Mouse (Mus musculus): Measurements from ENCODE around the gene Chn2. TPM values are rescaled to one million over a fixed set of nuclear protein-coding genes. Genes with fewer than 3 reads are reported as not detected.

Gene Chn2
- polyA plus RNA-seq, 1 experiment from 2014 or later: 32.5 TPM

- 80% methylated on average over 10 of the region's 10 CpGs for WGBS
- H3K27me3 ChIP-seq: no peaks in the 10 kb centered on the region
- no peak for ATAC-seq (ENCODE audit: low FRiP score, low read depth)
- no peak overlapping the region for H3K4me2 ChIP-seq
- H3K9me3 ChIP-seq: no peaks in the 10 kb centered on the region
- no peaks in the 10 kb centered on the region for H3K36me3 ChIP-seq
- H3K4me3 ChIP-seq: no peak overlapping the region
- no peak overlapping the region for H3K27ac ChIP-seq (replicated peaks)
- H3K4me1 ChIP-seq (replicated peaks): no peaks in the 10 kb centered on the region
- no peak overlapping the region for H3K9ac ChIP-seq
Observed at GRCm38 (mm10) chr6:54289774-54290500, 250.6 kb downstream of the Chn2 start.

- ATAC-seq (ENCODE audit: low FRiP score, low read depth): no peak
- Histone ChIP-seq H3K4me1 (replicated peaks) (no peaks in the 10 kb centered on the region), H3K4me2 (no peak overlapping the region), H3K27ac (replicated peaks) (no peak overlapping the region), H3K4me3 (no peak overlapping the region), H3K27me3 (no peaks in the 10 kb centered on the region), H3K9me3 (no peaks in the 10 kb centered on the region), H3K36me3 (0 out of 2 replicates have a peak, but pooled peaks cover 7% of the 10 kb centered on the region), H3K9ac (no peak overlapping the region)
- 85% methylated on average over 2 of the region's 2 CpGs for WGBS
Observed at GRCm38 (mm10) chr6:54297231-54297630, 257.9 kb downstream of the Chn2 start.

DNA sequence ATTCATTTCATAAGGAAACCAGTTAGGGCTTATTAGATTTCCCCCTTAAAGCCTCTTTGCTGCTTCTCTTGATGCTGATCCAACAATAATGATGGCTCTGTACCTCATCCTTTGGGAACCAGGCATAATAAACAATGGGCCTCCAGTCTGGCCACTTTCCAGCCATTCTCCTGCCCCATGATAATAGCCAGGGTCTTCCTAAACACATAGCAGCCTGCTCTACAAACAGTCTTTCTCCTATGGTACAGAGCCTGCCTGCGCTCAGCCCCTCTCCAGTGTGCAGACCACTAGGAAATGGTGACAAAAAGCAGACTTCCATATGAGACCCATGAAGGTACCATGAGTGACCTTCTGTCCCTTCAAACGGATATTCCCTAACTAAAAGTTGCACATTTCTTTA, 260.1 kb downstream of the Chn2 start:
- no peak overlapping the region for H3K9ac ChIP-seq
- H3K36me3 ChIP-seq: 0 out of 2 replicates have a peak, but pooled peaks cover 7% of the 10 kb centered on the region
- no peak overlapping the region for H3K4me3 ChIP-seq
- 79% methylated on average over 2 of the region's 2 CpGs for WGBS
- no peaks in the 10 kb centered on the region for H3K27me3 ChIP-seq
- no peak for ATAC-seq (ENCODE audit: low FRiP score, low read depth)
- H3K9me3 ChIP-seq: no peaks in the 10 kb centered on the region
- no peaks in the 10 kb centered on the region for H3K4me1 ChIP-seq (replicated peaks)
- no peak overlapping the region for H3K27ac ChIP-seq (replicated peaks)
- H3K4me2 ChIP-seq: no peak overlapping the region

DNA sequence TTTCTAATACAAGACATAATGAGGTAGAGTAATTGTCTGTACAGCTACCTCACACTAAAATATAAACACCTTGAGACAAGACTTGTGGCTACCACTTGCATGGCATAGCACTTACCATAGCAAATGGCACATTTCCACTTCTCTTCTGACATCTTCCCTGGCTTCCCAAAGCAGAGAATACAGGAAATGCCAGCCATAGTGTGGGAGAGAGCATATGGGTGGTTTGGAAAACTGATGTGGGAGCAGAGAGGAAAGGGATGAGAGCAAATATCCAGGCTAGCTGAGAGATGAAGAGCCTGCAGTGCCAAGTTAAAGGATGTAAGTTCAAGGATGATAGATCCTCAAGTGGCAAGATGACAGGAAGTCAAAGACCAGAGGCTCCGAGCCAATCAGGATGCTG, 266.4 kb downstream of the Chn2 start:
- Histone ChIP-seq H3K4me1 (replicated peaks) (no peaks in the 10 kb centered on the region), H3K36me3 (no peaks in the 10 kb centered on the region), H3K9ac (no peak overlapping the region), H3K9me3 (no peaks in the 10 kb centered on the region), H3K4me3 (no peak overlapping the region), H3K27ac (replicated peaks) (no peak overlapping the region), H3K27me3 (no peaks in the 10 kb centered on the region), H3K4me2 (no peak overlapping the region)
- 88% methylated on average over 1 of the region's 1 CpGs for WGBS
- no peak for ATAC-seq (ENCODE audit: low FRiP score, low read depth)

DNA sequence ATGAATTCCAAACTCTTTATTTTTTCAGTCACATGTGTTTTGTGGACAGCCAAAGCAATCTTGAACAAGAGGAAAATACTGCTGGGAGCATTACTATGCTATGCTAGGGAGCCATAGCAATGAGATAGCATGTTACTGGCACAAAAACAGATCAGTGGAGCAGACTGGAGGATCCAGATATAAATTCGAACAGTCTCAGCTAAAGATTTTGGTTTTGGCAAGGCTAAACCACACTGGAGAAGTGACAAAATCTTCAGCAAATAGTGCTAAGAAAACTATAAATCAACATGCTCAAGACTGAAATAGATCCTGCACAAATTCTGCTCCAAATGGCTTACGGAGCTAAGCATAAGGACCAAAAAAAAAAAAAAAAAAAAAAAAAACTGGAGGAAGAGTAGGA, 273.7 kb downstream of the Chn2 start:
- H3K36me3 ChIP-seq: no peaks in the 10 kb centered on the region
- H3K9me3 ChIP-seq: no peaks in the 10 kb centered on the region
- 95% methylated on average over 2 of the region's 2 CpGs for WGBS
- no peak for ATAC-seq (ENCODE audit: low FRiP score, low read depth)
- H3K27me3 ChIP-seq: no peaks in the 10 kb centered on the region
- H3K9ac ChIP-seq: no peak overlapping the region
- H3K4me2 ChIP-seq: no peak overlapping the region
- H3K27ac ChIP-seq (replicated peaks): no peak overlapping the region
- no peaks in the 10 kb centered on the region for H3K4me1 ChIP-seq (replicated peaks)
- no peak overlapping the region for H3K4me3 ChIP-seq

GRCm38 (mm10) chr6:54318618-54319017, 279.3 kb downstream of the Chn2 start:
- H3K4me3 ChIP-seq: no peak overlapping the region
- 78% methylated on average over 9 of the region's 9 CpGs for WGBS
- H3K9me3 ChIP-seq: no peaks in the 10 kb centered on the region
- no peak overlapping the region for H3K4me2 ChIP-seq
- no peak for ATAC-seq (ENCODE audit: low FRiP score, low read depth)
- H3K36me3 ChIP-seq: no peaks in the 10 kb centered on the region
- 0 out of 2 replicates have a peak, but pooled peaks cover 3% of the 10 kb centered on the region for H3K27me3 ChIP-seq
- H3K4me1 ChIP-seq (replicated peaks): no peaks in the 10 kb centered on the region
- H3K27ac ChIP-seq (replicated peaks): no peak overlapping the region
- H3K9ac ChIP-seq: no peak overlapping the region

GRCm38 (mm10) chr6:54319198-54319597, 279.8 kb downstream of the Chn2 start:
- ATAC-seq (ENCODE audit: low FRiP score, low read depth): no peak
- WGBS: 71% methylated on average over 3 of the region's 3 CpGs

DNA sequence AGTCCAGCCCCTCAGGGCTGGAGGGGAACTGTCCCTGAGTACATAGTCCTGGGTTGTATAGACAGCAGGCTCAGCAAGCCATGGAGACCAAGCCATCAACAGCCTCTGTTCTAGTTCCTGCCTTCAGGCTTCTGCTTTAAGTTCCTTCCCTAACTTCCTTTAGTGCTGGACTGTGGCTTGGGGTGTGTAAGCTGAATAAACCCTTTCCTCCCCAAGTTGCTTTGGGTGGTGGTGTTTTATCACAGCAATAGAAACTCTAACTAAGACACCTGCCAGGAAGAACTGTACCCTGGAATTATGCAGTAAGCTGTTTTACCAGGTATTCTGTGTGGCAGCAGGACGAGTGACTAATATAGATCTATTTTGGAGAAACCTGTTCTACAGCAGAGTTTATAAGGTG, 280.9 kb downstream of the Chn2 start:
- no peak overlapping the region for H3K4me3 ChIP-seq
- 89% methylated on average over 1 of the region's 1 CpGs for WGBS
- no peak overlapping the region for H3K27ac ChIP-seq (replicated peaks)
- no peak for ATAC-seq (ENCODE audit: low FRiP score, low read depth)
- H3K27me3 ChIP-seq: peaks cover 16% of the 10 kb centered on the region
- no peaks in the 10 kb centered on the region for H3K4me1 ChIP-seq (replicated peaks)
- H3K4me2 ChIP-seq: no peak overlapping the region
- H3K9ac ChIP-seq: no peak overlapping the region
- no peaks in the 10 kb centered on the region for H3K36me3 ChIP-seq
- no peaks in the 10 kb centered on the region for H3K9me3 ChIP-seq

More at GRCm38 (mm10) chr6:54319198-54319597, 279.8 kb downstream of the Chn2 start:
- H3K36me3 ChIP-seq: no peaks in the 10 kb centered on the region
- H3K4me3 ChIP-seq: no peak overlapping the region
- H3K9ac ChIP-seq: no peak overlapping the region
- no peak overlapping the region for H3K27ac ChIP-seq (replicated peaks)
- no peaks in the 10 kb centered on the region for H3K4me1 ChIP-seq (replicated peaks)
- no peaks in the 10 kb centered on the region for H3K9me3 ChIP-seq
- H3K4me2 ChIP-seq: no peak overlapping the region
- H3K27me3 ChIP-seq: peaks cover 7% of the 10 kb centered on the region

DNA sequence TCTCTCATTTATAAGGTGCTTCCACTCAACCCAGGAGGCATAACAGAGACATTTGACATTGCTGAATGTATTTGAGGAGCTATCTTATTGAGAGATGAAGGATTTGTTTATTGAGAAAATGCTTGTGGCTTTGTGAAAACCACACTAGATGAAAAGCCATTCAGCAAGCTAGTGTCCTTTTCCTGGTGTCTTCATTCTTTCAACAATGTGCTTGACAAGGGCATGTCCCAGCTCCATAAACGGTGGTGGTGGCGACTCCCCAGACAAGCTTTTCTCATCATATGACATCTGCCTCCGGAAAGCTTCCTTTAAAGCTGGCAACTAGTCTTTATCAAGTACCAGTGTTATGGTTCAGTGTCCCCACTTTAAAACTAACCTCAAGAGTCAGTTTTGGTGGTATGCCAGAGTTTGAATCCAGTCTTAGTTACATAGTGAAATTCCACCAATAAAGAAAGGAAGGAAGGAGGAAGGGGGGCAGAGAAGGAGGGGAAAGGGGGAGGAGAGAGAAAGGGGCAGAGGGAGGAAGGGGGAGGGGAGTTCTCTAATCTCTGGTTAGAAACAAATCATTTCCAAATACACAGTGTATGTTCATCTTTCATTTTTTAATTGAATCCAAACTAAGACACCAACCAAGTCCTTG, 286.0 kb downstream of the Chn2 start, which contains the start of gene Prr15:
Prr15 (plus strand) TSS at position 590 of the 640 bp plus-strand sequence.
- Histone ChIP-seq H3K4me2 (peak within 1 kb of the TSS; percentile 100), H3K27me3 (peaks cover 55% of the 10 kb centered on the region), H3K36me3 (no peaks in the 10 kb centered on the region), H3K27ac (replicated peaks) (no peak within 1 kb of the TSS), H3K9ac (peak within 1 kb of the TSS; percentile 41; the same call in 1 of the 2 replicates), H3K4me3 (peak within 1 kb of the TSS; percentile 50), H3K4me1 (replicated peaks) (peaks cover 15% of the 10 kb centered on the region), H3K9me3 (no peaks in the 10 kb centered on the region)
- WGBS: 70% methylated on average over 3 of the region's 3 CpGs
- ATAC-seq (ENCODE audit: low FRiP score, low read depth): no peak

GRCm38 (mm10) chr6:54326671-54327625, 287.6 kb downstream of the Chn2 start:
- Histone ChIP-seq H3K9ac (peak overlapping the region; percentile 41), H3K4me3 (peak overlapping the region; percentile 50), H3K27me3 (peaks cover 55% of the 10 kb centered on the region), H3K4me2 (peak overlapping the region; percentile 100), H3K9me3 (no peaks in the 10 kb centered on the region), H3K36me3 (no peaks in the 10 kb centered on the region), H3K4me1 (replicated peaks) (peaks cover 19% of the 10 kb centered on the region), H3K27ac (replicated peaks) (no peak overlapping the region)
- WGBS: under 1% methylated on average over 53 of the region's 53 CpGs
- peak; percentile 83 for ATAC-seq (ENCODE audit: low FRiP score, low read depth)

DNA sequence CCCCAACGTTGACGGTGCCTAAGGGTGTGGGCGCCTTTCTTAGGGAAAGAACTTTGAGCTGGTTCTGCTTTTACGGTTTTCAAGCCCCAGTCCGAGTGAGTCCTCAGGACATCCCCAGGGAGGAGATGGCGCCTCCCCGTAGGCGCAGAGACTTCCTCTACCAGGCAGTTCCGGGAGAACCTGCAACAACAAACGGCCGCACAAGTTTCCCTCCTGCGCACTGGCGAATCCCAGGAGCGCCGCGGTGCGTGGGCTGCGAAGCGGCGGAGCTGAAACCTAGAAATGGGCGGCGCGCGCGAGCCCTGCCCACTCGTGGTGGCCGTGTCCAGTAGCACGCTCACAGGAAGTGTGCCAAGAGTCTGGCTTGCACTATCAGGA, 288.3 kb downstream of the Chn2 start:
- under 1% methylated on average over 28 of the region's 28 CpGs for WGBS

More for the DNA sequence above, 288.3 kb downstream of the Chn2 start:
- Histone ChIP-seq H3K4me1 (replicated peaks) (peaks cover 23% of the 10 kb centered on the region), H3K36me3 (no peaks in the 10 kb centered on the region), H3K9ac (peak overlapping the region; percentile 41), H3K27me3 (peaks cover 55% of the 10 kb centered on the region), H3K4me2 (peak overlapping the region; percentile 100), H3K9me3 (no peaks in the 10 kb centered on the region), H3K27ac (replicated peaks) (no peak overlapping the region), H3K4me3 (peak overlapping the region; percentile 50)
- ATAC-seq (ENCODE audit: low FRiP score, low read depth): no peak

All from hindbrain, embryonic 15.5 days (tissue).